35 mouse cellular contexts compared by ENCODE assay signal in genomic region chr16:28996629-28997028, GRCm38 (mm10).
"Had no signal": no experiment of that assay in that cellular context is flagged by ENCODE, and none has a peak within 500 bp of the region (broad histone marks: within the 10 kb centered on the region; RNA-seq: fewer than 3 reads in every experiment).

No protein-coding gene starts in this region.

- H3K27ac ChIP-seq: heart, embryonic 10.5 days; heart, embryonic 13.5 days; heart, embryonic 15.5 days; hindbrain, embryonic 10.5 days; hindbrain, embryonic 12.5 days; hindbrain, embryonic 13.5 days; hindbrain, embryonic 14.5 days; hindbrain, embryonic 15.5 days; hindbrain, postnatal 0 days; intestine, embryonic 15.5 days; kidney, embryonic 15.5 days; kidney, postnatal 0 days; layer of hippocampus, adult 2 months had no signal

- H3K9ac ChIP-seq: heart, embryonic 12.5 days; heart, embryonic 13.5 days; heart, embryonic 15.5 days; hindbrain, embryonic 12.5 days; hindbrain, embryonic 13.5 days; hindbrain, embryonic 14.5 days; hindbrain, embryonic 15.5 days; intestine, embryonic 15.5 days; kidney, embryonic 15.5 days had no signal

- H3K4me3 ChIP-seq: heart, embryonic 10.5 days; heart, embryonic 12.5 days; heart, embryonic 13.5 days; heart, embryonic 15.5 days; hindbrain, embryonic 10.5 days; hindbrain, embryonic 12.5 days; hindbrain, embryonic 13.5 days; hindbrain, embryonic 15.5 days; intestine, embryonic 15.5 days; kidney, embryonic 15.5 days; layer of hippocampus, adult 2 months had no signal

- H3K4me2 ChIP-seq: heart, embryonic 11.5 days; heart, embryonic 12.5 days; heart, embryonic 13.5 days; heart, embryonic 15.5 days; hindbrain, embryonic 12.5 days; hindbrain, embryonic 13.5 days; hindbrain, embryonic 14.5 days; hindbrain, embryonic 15.5 days; intestine, embryonic 15.5 days; kidney, embryonic 15.5 days had no signal

- H3K36me3 ChIP-seq: heart, embryonic 10.5 days; heart, embryonic 12.5 days; heart, embryonic 13.5 days; heart, embryonic 15.5 days; hindbrain, embryonic 10.5 days; hindbrain, embryonic 12.5 days; hindbrain, embryonic 13.5 days; hindbrain, embryonic 15.5 days; intestine, embryonic 15.5 days; kidney, embryonic 15.5 days had no signal

- H3K9me3 ChIP-seq: heart, embryonic 10.5 days; heart, embryonic 12.5 days; heart, embryonic 15.5 days; hindbrain, embryonic 10.5 days; hindbrain, embryonic 12.5 days; hindbrain, embryonic 13.5 days; hindbrain, embryonic 15.5 days; intestine, embryonic 15.5 days; kidney, embryonic 15.5 days had no signal

- H3K27me3 ChIP-seq: heart, embryonic 12.5 days; heart, embryonic 13.5 days; heart, embryonic 15.5 days; hindbrain, embryonic 12.5 days; hindbrain, embryonic 13.5 days; hindbrain, embryonic 15.5 days; intestine, embryonic 15.5 days; kidney, embryonic 15.5 days had no signal

- DNase-seq: heart, postnatal 10 days; heart, postnatal 14 days; heart, postnatal 36 days; heart, postnatal 4 days; kidney, adult 11 months; kidney, adult 18-20 months; kidney, adult 2 months; kidney, adult 8-10 months; kidney, adult 9 months; kidney, postnatal 10 days; kidney, postnatal 14 days; kidney, postnatal 25 days; kidney, postnatal 36 days; kidney, postnatal 4 days; layer of hippocampus, adult 9-11 months; layer of hippocampus, postnatal 36 days had no signal

- ATAC-seq: hindbrain, embryonic 16.5 days; hindbrain, postnatal 0 days; inflammation-experienced regulatory T-cells, adult 6 months; intestine, embryonic 15.5 days; intestine, embryonic 16.5 days; intestine, postnatal 0 days had no signal

- H3K4me1 ChIP-seq: heart, embryonic 10.5 days; heart, embryonic 12.5 days; heart, embryonic 13.5 days; hindbrain, embryonic 10.5 days; hindbrain, embryonic 12.5 days; intestine, embryonic 15.5 days; kidney, embryonic 15.5 days had no signal
